Mouse (Mus musculus) left cerebral cortex, postnatal 25 days (tissue): ENCODE results near the gene Gm49027. TPM values are rescaled to one million over a fixed set of nuclear protein-coding genes. Genes with fewer than 3 reads are reported as not detected.

Experiments used
- DNase-seq, 2 experiments: peaks; one replicate each; pipeline ENCODE4 v3.0.0; 2022; ENCODE audit warnings: low spot score in 2 of 2, mixed read lengths in 1 of 2
- intact Hi-C: fragments of 180-260 bp; cut with DNase I; formaldehyde crosslinking; loops from one replicate; pipeline ENCODE4 v1.15.1; 2025
- microRNA-seq, 2 experiments: library from miRNA; unstranded; fragments of <30 nt; microRNA quantifications; one replicate each; pipeline ENCODE4 v1.2.0; 2022
- total RNA-seq, 2 experiments: library from RNA; stranded (reverse); gene quantifications; 2 replicates each; pipeline ENCODE4 v1.2.3; 2021

Gm49027 gene
- total RNA-seq, 2 experiments from 2014 or later: 2.5 to 5.7 TPM

- intact Hi-C loops: no loop called here
- no peak for DNase-seq
Measured at GRCm38 (mm10) chr5:123508921-123509320, 16.4 kb downstream of the Gm49027 start.

GRCm38 (mm10) chr5:123507936-123508723, 17.2 kb downstream of the Gm49027 start:
- intact Hi-C loops: no loop called here
- DNase-seq: peak; percentile 69 to 79

GRCm38 (mm10) chr5:123501973-123502372, 23.3 kb downstream of the Gm49027 start:
- intact Hi-C loops: loop anchor here (5.0 kb wide), 1 partner anchor 125 kb away; no protein-coding TSS in a partner anchor
- no peak for DNase-seq

- intact Hi-C loops: loop anchor here (2.0 to 5.0 kb wide), 3 partner anchors 55 to 247 kb away; partner anchors contain the start of gene Wdr66
Measured at GRCm38 (mm10) chr5:123499717-123500116, 25.6 kb downstream of the Gm49027 start.

GRCm38 (mm10) chr5:123489935-123490334, 35.4 kb downstream of the Gm49027 start:
- DNase-seq: no peak
- intact Hi-C loops: no loop called here

More at GRCm38 (mm10) chr5:123499717-123500116, 25.6 kb downstream of the Gm49027 start:
- DNase-seq: peak; percentile 38 to 74

GRCm38 (mm10) chr5:123489112-123489785, 36.0 kb downstream of the Gm49027 start, which contains the start of the genes Lrrc43 and Il31:
TSS of gene Lrrc43 (plus strand) at chr5:123489305.
TSS of gene Il31 (minus strand) at chr5:123489489.
- DNase-seq: no peak
- intact Hi-C loops: no loop called here

- intact Hi-C loops: no loop called here
- no peak for DNase-seq
Measured at GRCm38 (mm10) chr5:123487659-123488395, 37.5 kb downstream of the Gm49027 start.

GRCm38 (mm10) chr5:123473817-123474216, 51.5 kb downstream of the Gm49027 start:
- intact Hi-C loops: no loop called here
- no peak for DNase-seq

GRCm38 (mm10) chr5:123470784-123471400, 54.4 kb downstream of the Gm49027 start:
- DNase-seq: no peak
- intact Hi-C loops: no loop called here

GRCm38 (mm10) chr5:123464638-123465037, 60.6 kb downstream of the Gm49027 start:
- intact Hi-C loops: no loop called here
- no peak for DNase-seq

Small RNA genes lying within 50 kb of the gene (microRNA-seq; reads per million reads assigned to microRNA genes)
- 1.3 to 1.5 reads per million in 2 experiments for gene Mir7647

Other genes with a start within 250 kb of the Gm49027 start
- 10 to 100 TPM; 67.8 to 70.0 TPM for gene Bcl7a, start 181.7 kb downstream of the Gm49027 start, total RNA-seq
- 10 to 100 TPM; 16.3 to 18.0 TPM for gene Mlxip, start 130.7 kb downstream of the Gm49027 start, total RNA-seq
- gene Lrrc43, start 36.2 kb downstream of the Gm49027 start, total RNA-seq: under 1 TPM; 0.34 to 0.57 TPM
- gene Il31, start 36.0 kb downstream of the Gm49027 start, total RNA-seq: not detected
- gene B3gnt4, start 15.0 kb downstream of the Gm49027 start, total RNA-seq: 1 to 10 TPM; 1.1 TPM
- 10 to 100 TPM; 29.9 to 32.4 TPM for gene Diablo, start 1.3 kb downstream of the Gm49027 start, total RNA-seq
- 10 to 100 TPM; 90.6 to 93.1 TPM for gene Vps33a, start 47.5 kb upstream of the Gm49027 start, total RNA-seq
- gene Clip1, start 159.1 kb upstream of the Gm49027 start, total RNA-seq: 100 to 1,000 TPM; 126 to 133 TPM
- gene Zcchc8, start 195.6 kb upstream of the Gm49027 start, total RNA-seq: 10 to 100 TPM; 37.4 to 50.3 TPM
- gene Rsrc2, start 223.9 kb upstream of the Gm49027 start, total RNA-seq: 10 to 100 TPM; 78.6 to 87.1 TPM
- gene Kntc1, start 224.2 kb upstream of the Gm49027 start, total RNA-seq: 1 to 10 TPM in 1 of 2 experiments, under 1 TPM in 1; 0.83 to 1.3 TPM